Mouse (Mus musculus): ENCODE data around the gene Iqsec3. TPM values are rescaled to one million over a fixed set of nuclear protein-coding genes. Genes with fewer than 3 reads are reported as not detected.

Iqsec3 gene
- polyA plus RNA-seq, 1 experiment from 2014 or later: not detected

DNA sequence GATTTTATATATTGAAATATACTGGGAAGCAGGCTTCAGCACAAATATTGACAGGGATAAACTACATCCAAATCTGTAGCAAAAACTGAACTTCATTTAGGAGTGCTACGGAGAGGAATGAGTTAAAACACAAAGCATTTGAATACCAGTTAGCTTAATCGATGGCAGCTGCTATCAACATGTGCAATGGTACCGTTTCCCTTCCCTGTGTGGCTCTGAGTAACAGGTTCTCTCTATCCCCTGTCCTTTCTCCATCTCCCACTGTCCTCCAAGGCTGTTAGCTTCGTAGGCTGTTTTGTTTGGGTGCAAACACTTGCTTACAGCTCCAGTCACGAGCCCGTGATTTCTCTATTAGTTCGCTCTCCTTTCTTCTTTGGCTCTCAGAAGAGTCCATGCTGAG is 19.7 kb downstream of the Iqsec3 start:
- H3K4me2 ChIP-seq: no peak overlapping the region
- no peak for ATAC-seq (ENCODE audit: low read depth)
- H3K27me3 ChIP-seq: peaks cover 6% of the 10 kb centered on the region; the same call in 1 of the 2 replicates
- H3K4me1 ChIP-seq (replicated peaks): no peaks in the 10 kb centered on the region
- no peaks in the 10 kb centered on the region for H3K9me3 ChIP-seq (replicated peaks)
- no peak overlapping the region for H3K4me3 ChIP-seq (replicated peaks)
- H3K36me3 ChIP-seq: no peaks in the 10 kb centered on the region
- 40% methylated on average over 7 of the region's 7 CpGs for WGBS (ENCODE audit: insufficient replicate concordance)
- DNase-seq: no peak
- H3K9ac ChIP-seq: no peak overlapping the region
- no peak overlapping the region for H3K27ac ChIP-seq

DNA sequence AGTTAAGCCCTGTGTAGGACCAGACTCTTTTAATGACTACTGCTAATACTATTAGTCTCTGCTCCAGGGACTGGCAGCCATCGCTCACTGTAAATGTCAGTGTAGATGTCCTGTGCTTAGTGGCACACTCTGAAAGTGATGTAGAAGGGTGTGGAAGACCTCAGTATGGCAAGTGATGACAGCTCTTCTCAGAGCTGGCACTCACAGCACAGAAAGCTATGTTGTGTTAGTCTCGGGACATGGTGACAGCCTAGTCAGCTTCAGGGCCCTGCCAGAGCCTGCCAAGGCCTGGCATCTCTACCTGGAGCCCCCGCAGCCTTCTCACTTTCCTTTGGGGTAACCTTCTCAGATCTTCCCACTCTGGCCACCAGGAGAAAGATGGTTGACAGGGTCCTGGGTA is 21.8 kb downstream of the Iqsec3 start:
- H3K4me3 ChIP-seq (replicated peaks): no peak overlapping the region
- H3K27ac ChIP-seq: no peak overlapping the region
- H3K9ac ChIP-seq: no peak overlapping the region
- H3K36me3 ChIP-seq: no peaks in the 10 kb centered on the region
- WGBS (ENCODE audit: insufficient replicate concordance): 68% methylated on average over 3 of the region's 3 CpGs
- no peaks in the 10 kb centered on the region for H3K9me3 ChIP-seq (replicated peaks)
- DNase-seq: no peak
- H3K4me2 ChIP-seq: no peak overlapping the region
- no peaks in the 10 kb centered on the region for H3K4me1 ChIP-seq (replicated peaks)
- H3K27me3 ChIP-seq: no peaks in the 10 kb centered on the region
- ATAC-seq (ENCODE audit: low read depth): no peak

- Histone ChIP-seq H3K9ac (no peak overlapping the region), H3K27ac (no peak overlapping the region), H3K4me1 (replicated peaks) (no peaks in the 10 kb centered on the region), H3K9me3 (replicated peaks) (no peaks in the 10 kb centered on the region), H3K4me3 (replicated peaks) (no peak overlapping the region), H3K27me3 (no peaks in the 10 kb centered on the region), H3K36me3 (no peaks in the 10 kb centered on the region), H3K4me2 (no peak overlapping the region)
- DNase-seq: no peak
- no peak for ATAC-seq (ENCODE audit: low read depth)
- WGBS (ENCODE audit: insufficient replicate concordance): 17% methylated on average over 5 of the region's 5 CpGs
Observed at GRCm38 (mm10) chr6:121440696-121441220, 32.7 kb downstream of the Iqsec3 start.

DNA sequence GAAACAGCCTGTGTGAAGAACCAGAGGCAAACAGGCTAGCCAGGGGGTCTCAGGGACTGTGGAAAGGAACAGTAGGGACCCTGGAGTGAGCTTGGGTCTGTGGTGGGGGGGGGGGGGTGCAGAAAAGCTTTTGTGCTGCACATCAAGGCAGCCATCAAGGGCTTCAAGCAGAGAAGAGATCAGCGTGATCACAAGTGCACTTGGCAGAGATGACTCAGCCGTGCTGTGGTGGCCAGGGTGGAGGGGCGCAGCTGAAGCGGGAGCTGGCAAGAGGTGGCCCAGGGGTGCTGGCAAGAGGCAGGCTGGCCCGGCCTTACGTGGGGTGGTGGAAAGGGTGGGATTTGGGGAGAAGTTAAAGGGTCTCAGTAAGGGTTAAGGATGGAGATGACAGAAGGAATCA is 48.6 kb downstream of the Iqsec3 start:
- no peak overlapping the region for H3K27ac ChIP-seq
- H3K36me3 ChIP-seq: no peaks in the 10 kb centered on the region
- no peaks in the 10 kb centered on the region for H3K4me1 ChIP-seq (replicated peaks)
- no peak overlapping the region for H3K9ac ChIP-seq
- DNase-seq: no peak
- no peaks in the 10 kb centered on the region for H3K9me3 ChIP-seq (replicated peaks)
- H3K4me2 ChIP-seq: no peak overlapping the region
- WGBS (ENCODE audit: insufficient replicate concordance): 38% methylated on average over 6 of the region's 6 CpGs
- H3K4me3 ChIP-seq (replicated peaks): no peak overlapping the region
- H3K27me3 ChIP-seq: peaks cover 3% of the 10 kb centered on the region; the same call in 1 of the 2 replicates
- ATAC-seq (ENCODE audit: low read depth): no peak

DNA sequence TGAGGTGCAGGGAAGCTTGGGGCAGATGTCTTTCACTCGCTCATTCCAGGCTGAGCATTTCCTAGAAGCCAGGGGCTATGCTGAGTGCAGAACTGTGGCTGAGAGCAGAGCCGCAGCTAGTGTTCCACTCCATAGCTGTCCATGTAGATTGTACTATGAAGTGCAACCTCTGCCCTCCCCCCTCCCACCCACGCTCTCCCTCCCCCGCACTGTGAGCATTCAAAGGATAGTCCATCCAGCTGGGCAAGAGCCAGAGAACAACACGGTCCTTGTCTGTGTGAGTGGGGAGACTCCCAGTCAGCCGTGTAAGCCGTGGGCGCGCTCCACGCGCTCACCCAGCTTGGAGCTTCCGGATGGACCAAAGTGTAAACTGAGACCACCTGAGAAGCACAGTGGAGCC is 49.1 kb downstream of the Iqsec3 start:
- H3K4me1 ChIP-seq (replicated peaks): no peaks in the 10 kb centered on the region
- H3K27ac ChIP-seq: no peak overlapping the region
- H3K9me3 ChIP-seq (replicated peaks): no peaks in the 10 kb centered on the region
- no peak overlapping the region for H3K4me2 ChIP-seq
- no peak for ATAC-seq (ENCODE audit: low read depth)
- WGBS (ENCODE audit: insufficient replicate concordance): 44% methylated on average over 12 of the region's 12 CpGs
- H3K9ac ChIP-seq: no peak overlapping the region
- no peaks in the 10 kb centered on the region for H3K36me3 ChIP-seq
- no peak overlapping the region for H3K4me3 ChIP-seq (replicated peaks)
- H3K27me3 ChIP-seq: peaks cover 3% of the 10 kb centered on the region; the same call in 1 of the 2 replicates
- DNase-seq: no peak

- Histone ChIP-seq H3K4me1 (replicated peaks) (no peaks in the 10 kb centered on the region), H3K4me2 (no peak overlapping the region), H3K9ac (no peak overlapping the region), H3K27me3 (peaks cover 44% of the 10 kb centered on the region), H3K36me3 (no peaks in the 10 kb centered on the region), H3K27ac (no peak overlapping the region), H3K9me3 (replicated peaks) (no peaks in the 10 kb centered on the region), H3K4me3 (replicated peaks) (no peak overlapping the region)
- 4% methylated on average over 46 of the region's 46 CpGs for WGBS (ENCODE audit: insufficient replicate concordance)
- DNase-seq (no peak), ATAC-seq (ENCODE audit: low read depth) (no peak)
Observed at GRCm38 (mm10) chr6:121412558-121413297, 60.8 kb downstream of the Iqsec3 start.

- H3K27me3 ChIP-seq: peaks cover 23% of the 10 kb centered on the region
- DNase-seq: no peak
- no peak overlapping the region for H3K4me2 ChIP-seq
- H3K4me3 ChIP-seq (replicated peaks): no peak overlapping the region
- no peaks in the 10 kb centered on the region for H3K36me3 ChIP-seq
- no peaks in the 10 kb centered on the region for H3K4me1 ChIP-seq (replicated peaks)
- no peaks in the 10 kb centered on the region for H3K9me3 ChIP-seq (replicated peaks)
- no peak for ATAC-seq (ENCODE audit: low read depth)
- no peak overlapping the region for H3K27ac ChIP-seq
- H3K9ac ChIP-seq: no peak overlapping the region
- WGBS (ENCODE audit: insufficient replicate concordance): 28% methylated on average over 5 of the region's 5 CpGs
Observed at GRCm38 (mm10) chr6:121407571-121408011, 65.9 kb downstream of the Iqsec3 start.

GRCm38 (mm10) chr6:121405311-121405710 is 68.2 kb downstream of the Iqsec3 start:
- no peak overlapping the region for H3K9ac ChIP-seq
- DNase-seq (no peak), ATAC-seq (ENCODE audit: low read depth) (no peak)
- H3K27me3 ChIP-seq: peaks cover under 1% of the 10 kb centered on the region; the same call in 1 of the 2 replicates
- H3K36me3 ChIP-seq: no peaks in the 10 kb centered on the region
- H3K9me3 ChIP-seq (replicated peaks): no peaks in the 10 kb centered on the region
- H3K4me1 ChIP-seq (replicated peaks): no peaks in the 10 kb centered on the region
- 78% methylated on average over 8 of the region's 8 CpGs for WGBS (ENCODE audit: insufficient replicate concordance)
- no peak overlapping the region for H3K4me2 ChIP-seq
- H3K4me3 ChIP-seq (replicated peaks): no peak overlapping the region
- H3K27ac ChIP-seq: no peak overlapping the region

DNA sequence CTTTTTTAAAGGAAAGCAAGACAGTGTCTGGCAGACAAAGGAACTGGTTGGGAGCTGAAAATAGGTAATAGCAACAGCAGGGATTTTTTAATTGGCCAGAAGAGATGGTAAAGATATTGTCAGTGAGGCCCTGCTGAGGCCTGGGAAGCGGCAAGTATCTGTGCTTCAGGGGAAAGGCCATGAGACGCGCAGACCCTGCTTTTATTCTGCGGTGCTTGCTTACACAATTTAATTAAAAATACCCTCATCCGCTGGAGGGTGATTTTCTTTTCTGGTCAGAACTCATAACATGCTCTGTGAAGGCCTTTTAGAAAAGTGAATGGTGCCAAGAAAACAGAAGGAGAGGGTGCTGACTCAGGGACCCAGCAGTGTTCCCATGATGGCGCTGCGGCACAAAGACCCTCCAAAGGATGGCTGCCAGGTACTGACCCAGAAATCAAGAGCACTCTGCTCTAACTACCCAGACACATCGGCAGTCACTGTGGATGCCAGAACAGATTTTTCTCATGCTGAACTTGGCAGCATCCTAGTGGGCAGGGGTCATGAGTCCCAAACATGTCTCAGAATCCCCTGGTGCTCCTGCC is 70.7 kb downstream of the Iqsec3 start:
- 82% methylated on average over 8 of the region's 8 CpGs for WGBS (ENCODE audit: insufficient replicate concordance)
- no peaks in the 10 kb centered on the region for H3K36me3 ChIP-seq
- no peaks in the 10 kb centered on the region for H3K4me1 ChIP-seq (replicated peaks)
- no peak overlapping the region for H3K9ac ChIP-seq
- no peak overlapping the region for H3K4me3 ChIP-seq (replicated peaks)
- no peak overlapping the region for H3K27ac ChIP-seq
- no peaks in the 10 kb centered on the region for H3K9me3 ChIP-seq (replicated peaks)
- ATAC-seq (ENCODE audit: low read depth) (no peak), DNase-seq (no peak)
- H3K4me2 ChIP-seq: no peak overlapping the region
- no peaks in the 10 kb centered on the region for H3K27me3 ChIP-seq

- ATAC-seq (ENCODE audit: low read depth) (no peak), DNase-seq (no peak)
- Histone ChIP-seq H3K4me2 (no peak overlapping the region), H3K9ac (no peak overlapping the region), H3K36me3 (no peaks in the 10 kb centered on the region), H3K27ac (no peak overlapping the region), H3K4me3 (replicated peaks) (no peak overlapping the region), H3K4me1 (replicated peaks) (no peaks in the 10 kb centered on the region), H3K27me3 (no peaks in the 10 kb centered on the region), H3K9me3 (replicated peaks) (no peaks in the 10 kb centered on the region)
- 69% methylated on average over 14 of the region's 14 CpGs for WGBS (ENCODE audit: insufficient replicate concordance)
Observed at GRCm38 (mm10) chr6:121401826-121402660, 71.4 kb downstream of the Iqsec3 start.

DNA sequence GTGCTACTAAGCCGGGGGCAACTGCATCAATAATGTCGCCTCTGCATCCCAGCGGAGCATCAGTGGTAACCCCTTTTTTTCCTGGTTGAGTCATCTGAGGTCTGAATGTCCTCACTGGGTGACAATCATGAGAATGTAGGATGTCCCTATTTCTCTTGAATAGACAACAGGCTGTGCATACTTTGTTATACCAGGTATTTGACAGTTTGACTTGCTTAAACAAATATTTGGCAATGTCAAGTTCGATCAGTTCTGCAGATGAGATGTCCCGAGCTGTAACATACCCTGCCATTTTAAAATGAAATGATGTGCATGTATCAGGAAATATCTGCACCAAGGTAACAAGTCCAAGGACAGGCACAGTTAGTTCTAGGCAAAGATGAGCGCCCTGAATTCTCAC is 72.3 kb downstream of the Iqsec3 start:
- 67% methylated on average over 6 of the region's 6 CpGs for WGBS (ENCODE audit: insufficient replicate concordance)
- no peak for DNase-seq

More for the DNA sequence above, 72.3 kb downstream of the Iqsec3 start:
- Histone ChIP-seq H3K4me3 (replicated peaks) (no peak overlapping the region), H3K9me3 (replicated peaks) (no peaks in the 10 kb centered on the region), H3K4me2 (no peak overlapping the region), H3K36me3 (no peaks in the 10 kb centered on the region), H3K27ac (no peak overlapping the region), H3K4me1 (replicated peaks) (no peaks in the 10 kb centered on the region), H3K27me3 (no peaks in the 10 kb centered on the region), H3K9ac (no peak overlapping the region)
- no peak for ATAC-seq (ENCODE audit: low read depth)

Measured in liver, embryonic 13.5 days (tissue).